Mouse (Mus musculus) cortical plate, adult 2 months (tissue): Measurements from ENCODE around the gene Ptprcap.

ENCODE experiments used
- CTCF ChIP-seq: fragments of 200-500 bp; IDR thresholded peaks from 2 replicates; pipeline ENCODE4 v1.5.1; 2011; ENCODE audit warnings: mild to moderate bottlenecking, control low read depth, low read length; ENCODE audit not compliant: insufficient read depth; ENCODE audit errors: extremely low read depth
- POLR2A ChIP-seq: fragments of 200-500 bp; IDR thresholded peaks from 2 replicates; pipeline ENCODE4 v1.6.1; 2011; ENCODE audit warnings: mild to moderate bottlenecking, low read length, control low read depth; ENCODE audit not compliant: insufficient read depth; ENCODE audit errors: extremely low read depth

DNA sequence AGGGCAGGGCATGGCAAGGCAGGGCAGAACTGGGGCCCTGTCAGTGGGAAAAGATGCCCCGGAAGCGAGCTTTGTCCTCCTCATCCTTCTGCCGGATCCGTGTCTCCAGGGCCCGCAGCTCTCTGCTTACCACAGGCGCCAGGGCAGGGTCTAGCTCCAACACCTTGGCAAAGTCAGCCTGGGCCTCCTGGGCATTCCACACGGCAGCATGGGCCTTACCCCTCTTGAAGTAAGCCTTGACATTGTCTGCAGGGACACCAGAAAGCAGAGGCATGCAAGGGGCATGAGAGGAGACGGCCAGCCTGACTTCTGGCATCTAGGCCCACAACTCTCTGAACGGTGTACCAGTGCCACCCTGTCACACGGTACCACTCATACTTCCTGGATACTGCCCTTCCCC lies 38.9 kb upstream of the Ptprcap start:
- TF ChIP-seq CTCF (no peak), POLR2A (no peak)
